12 mouse cellular contexts compared by ENCODE assay signal in genomic region chr19:27032621-27033020, GRCm38 (mm10).
DNase-seq lines count a peak whose midpoint lies in the region; ATAC-seq lines count a peak whose summit lies in the region.
"Had no signal": no experiment of that assay in that cellular context is flagged by ENCODE, and none has a peak within 500 bp of the region (broad histone marks: within the 10 kb centered on the region; RNA-seq: fewer than 3 reads in every experiment).

No protein-coding gene starts in this region.

- no peaks in the 10 kb centered on the region for H3K9me3 ChIP-seq in heart, embryonic 16.5 days (replicated peaks; ENCODE audit: control insufficient read depth, low read length)
- H3K9me3 ChIP-seq in heart, embryonic 12.5 days (replicated peaks): no peaks in the 10 kb centered on the region
- H3K9me3 ChIP-seq: hindbrain, embryonic 10.5 days; limb, embryonic 10.5 days; neural tube, embryonic 12.5 days had no signal

- H3K9ac ChIP-seq in heart, embryonic 16.5 days (ENCODE audit: low read length): no peak overlapping the region
- H3K9ac ChIP-seq in heart, embryonic 12.5 days: no peak overlapping the region
- H3K9ac ChIP-seq: neural tube, embryonic 12.5 days had no signal

- DNase-seq in brain, adult 2 months (ENCODE audit: low read depth, low spot score): peak; percentile 36
- DNase-seq in kidney, adult 8-10 months: peak; percentile 17 to 23
- peak; percentile 57 for DNase-seq in lung, postnatal 10 days
- no peak for DNase-seq in layer of hippocampus, postnatal 25 days (ENCODE audit: extremely low spot score in 1 of 2, low spot score in 1 of 2)
- no peak for DNase-seq in left cerebral cortex, adult 8-10 months (ENCODE audit: low spot score in 2 of 2)
- DNase-seq in layer of hippocampus, postnatal 10 days (ENCODE audit: low spot score in 2 of 2): no peak
- DNase-seq: cerebellum, postnatal 36 days had no signal

- H3K4me1 ChIP-seq in heart, embryonic 16.5 days (ENCODE audit: control insufficient read depth, insufficient read depth, low read length): peaks cover 5% of the 10 kb centered on the region
- H3K4me1 ChIP-seq in heart, embryonic 12.5 days (replicated peaks): peaks cover 2% of the 10 kb centered on the region
- H3K4me1 ChIP-seq: limb, embryonic 10.5 days had no signal

- ATAC-seq in heart, embryonic 16.5 days (replicated peaks; ENCODE audit: extremely low read depth, insufficient read depth, low FRiP score): peak; percentile 52; the same call in 1 of the 2 replicates
- no peak for ATAC-seq in heart, embryonic 12.5 days (ENCODE audit: insufficient number of reproducible peaks, low FRiP score)

- no peaks in the 10 kb centered on the region for H3K27me3 ChIP-seq in heart, embryonic 16.5 days (ENCODE audit: control insufficient read depth, insufficient read depth, low read length)
- H3K27me3 ChIP-seq in heart, embryonic 12.5 days (replicated peaks): no peaks in the 10 kb centered on the region
- H3K27me3 ChIP-seq: neural tube, embryonic 12.5 days had no signal

- 52% methylated on average over 5 of the region's 5 CpGs for WGBS in heart, embryonic 16.5 days
- WGBS in heart, embryonic 12.5 days: 58% methylated on average over 5 of the region's 5 CpGs

- H3K4me2 ChIP-seq in heart, embryonic 16.5 days (ENCODE audit: low read depth, low read length): no peak overlapping the region
- H3K4me2 ChIP-seq in heart, embryonic 12.5 days: no peak overlapping the region
- H3K4me2 ChIP-seq: neural tube, embryonic 12.5 days had no signal

- H3K4me3 ChIP-seq in heart, embryonic 16.5 days (ENCODE audit: low read length): no peak overlapping the region
- no peak overlapping the region for H3K4me3 ChIP-seq in heart, embryonic 12.5 days
- H3K4me3 ChIP-seq: hindbrain, embryonic 10.5 days; limb, embryonic 10.5 days; neural tube, embryonic 12.5 days had no signal

- peak overlapping the region; percentile 59 for H3K27ac ChIP-seq in heart, embryonic 16.5 days (ENCODE audit: low read length)
- H3K27ac ChIP-seq in heart, embryonic 12.5 days (ENCODE audit: poor library complexity, severe bottlenecking): no peak overlapping the region
- H3K27ac ChIP-seq: hindbrain, embryonic 10.5 days; limb, embryonic 10.5 days; neural tube, embryonic 12.5 days had no signal

- H3K36me3 ChIP-seq in heart, embryonic 16.5 days (ENCODE audit: control insufficient read depth, insufficient read depth): no peaks in the 10 kb centered on the region
- H3K36me3 ChIP-seq in heart, embryonic 12.5 days: no peaks in the 10 kb centered on the region
- H3K36me3 ChIP-seq: hindbrain, embryonic 10.5 days; limb, embryonic 10.5 days; neural tube, embryonic 12.5 days had no signal

Comparison
In these comparisons a context has a peak if more than half of its experiments do, and no peak if none do; other contexts are left out.
1. DNase-seq: peak in brain, adult 2 months (single experiment), kidney, adult 8-10 months (2 of 2) and lung, postnatal 10 days (single experiment); none in layer of hippocampus, postnatal 25 days (0 of 2), left cerebral cortex, adult 8-10 months (0 of 2) and layer of hippocampus, postnatal 10 days (0 of 2).